ENCODE assay signal across 9 mouse cellular contexts in the genomic region with DNA sequence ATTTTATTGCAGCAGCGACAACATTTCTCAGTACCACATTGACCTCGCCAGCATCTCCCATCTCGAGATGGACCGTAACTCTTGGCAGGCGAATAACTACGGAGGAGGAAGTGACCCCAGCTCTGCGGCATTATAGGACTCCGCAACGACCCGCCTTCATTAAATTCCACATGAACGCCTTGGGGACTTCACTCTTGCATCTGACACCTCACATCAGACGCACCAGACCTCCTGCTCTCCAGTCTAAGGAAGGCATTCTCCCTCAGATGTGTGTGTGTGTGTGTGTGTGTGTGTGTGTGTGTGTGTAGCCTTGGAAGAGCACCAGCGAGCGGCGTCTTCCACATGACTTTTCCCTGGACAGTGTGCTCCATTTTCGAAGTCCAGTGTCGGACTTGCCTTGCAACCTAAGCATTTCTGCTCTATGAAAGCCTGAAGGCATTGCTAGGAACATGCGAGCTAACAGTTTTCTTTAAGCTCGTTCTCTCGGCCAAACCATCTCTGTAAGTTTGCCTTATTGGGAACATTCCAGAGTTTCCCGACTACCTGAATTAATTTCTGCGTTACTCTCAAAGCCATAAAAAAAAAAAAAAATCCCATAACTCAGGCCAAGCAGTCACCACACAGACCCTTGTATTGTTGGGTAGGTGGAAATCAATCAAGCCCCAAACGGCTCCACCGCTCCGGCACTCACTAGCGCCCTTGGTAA. TPM values are rescaled to one million over a fixed set of nuclear protein-coding genes. Genes with fewer than 3 reads are reported as not detected.
DNase-seq lines count a peak whose midpoint lies in the region; ATAC-seq and TF ChIP-seq lines count a peak whose summit lies in the region.
"Had no signal": no experiment of that assay in that cellular context is flagged by ENCODE, and none has a peak within 500 bp of the region (broad histone marks: within the 10 kb centered on the region; RNA-seq: fewer than 3 reads in every experiment).

No protein-coding gene starts in this region.

- H3K4me3 ChIP-seq in heart, embryonic 10.5 days, result peak overlapping the region; percentile 77
- peak overlapping the region; percentile 65 for H3K4me3 ChIP-seq in forebrain, postnatal 0 days (ENCODE audit: low read depth, low read length)
- peak overlapping the region; percentile 67 for H3K4me3 ChIP-seq in neural tube, embryonic 11.5 days (ENCODE audit: low read depth, low read length)

- H3K9ac ChIP-seq in forebrain, postnatal 0 days, result peak overlapping the region; percentile 52
- H3K9ac ChIP-seq in neural tube, embryonic 11.5 days (ENCODE audit: low read length), result peak overlapping the region; percentile 78

- POLR2A ChIA-PET in Patski (lab: Charles Lee), result interaction anchor here (0.7 to 1.6 kb wide), 6 partner anchors 38 to 108 kb away, joined by 3 to 8 read pairs (median 3); no protein-coding TSS in a partner anchor

- intact Hi-C loops in heart, postnatal 14 days (cut with DNase I), result loop anchor here (10.0 kb wide), 1 partner anchor 682 kb away; no protein-coding TSS in a partner anchor
- intact Hi-C loops in gastrocnemius, postnatal 14 days (cut with DNase I; ENCODE audit: low total_unique reads), result no loop called here

- H3K36me3 ChIP-seq in heart, embryonic 10.5 days, result no peaks in the 10 kb centered on the region
- no peaks in the 10 kb centered on the region for H3K36me3 ChIP-seq in forebrain, postnatal 0 days (ENCODE audit: insufficient read depth)
- H3K36me3 ChIP-seq in neural tube, embryonic 11.5 days (ENCODE audit: control insufficient read depth, insufficient read depth, low read length), result no peaks in the 10 kb centered on the region
- H3K36me3 ChIP-seq: G1E had no signal

- peak; percentile 6 for ATAC-seq in Patski
- ATAC-seq in forebrain, postnatal 0 days, result no peak
- peak; percentile 75 for ATAC-seq in neural tube, embryonic 11.5 days (ENCODE audit: insufficient read depth, low FRiP score, low TSS enrichment)
- no peak for ATAC-seq in inflammation-experienced regulatory T-cells, adult 6 months

- peak overlapping the region; percentile 93 for H3K4me2 ChIP-seq in forebrain, postnatal 0 days (ENCODE audit: low read depth)
- peak overlapping the region; percentile 79 for H3K4me2 ChIP-seq in neural tube, embryonic 11.5 days (ENCODE audit: low read depth)

- CTCF ChIA-PET in Patski (lab: Charles Lee), result interaction anchor here (0.8 to 4.9 kb wide), 7 partner anchors 9 to 688 kb away, joined by 3 to 36 read pairs (median 4); no protein-coding TSS in a partner anchor

- H3K4me1 ChIP-seq in heart, embryonic 10.5 days, result peaks cover 12% of the 10 kb centered on the region; the same call in 1 of the 2 replicates
- no peaks in the 10 kb centered on the region for H3K4me1 ChIP-seq in forebrain, postnatal 0 days (ENCODE audit: insufficient read depth)
- peaks cover 6% of the 10 kb centered on the region for H3K4me1 ChIP-seq in neural tube, embryonic 11.5 days (ENCODE audit: control insufficient read depth, insufficient read depth, low read length)

- no peaks in the 10 kb centered on the region for H3K9me3 ChIP-seq in heart, embryonic 10.5 days
- no peaks in the 10 kb centered on the region for H3K9me3 ChIP-seq in forebrain, postnatal 0 days (ENCODE audit: low read length)
- H3K9me3 ChIP-seq in neural tube, embryonic 11.5 days (ENCODE audit: control insufficient read depth, low read length), result no peaks in the 10 kb centered on the region
- H3K9me3 ChIP-seq: G1E had no signal

- DNase-seq in heart, embryonic 10.5 days (ENCODE audit: low spot score), result no peak
- no peak for DNase-seq in heart, postnatal 14 days
- DNase-seq in Patski (ENCODE audit: low read depth, low spot score), result no peak
- DNase-seq in forebrain, postnatal 0 days, result peak; percentile 64
- peak; percentile 48 for DNase-seq in kidney, postnatal 14 days
- peak; percentile 44 for DNase-seq in neural tube, embryonic 11.5 days (ENCODE audit: low spot score)
- no peak for DNase-seq in gastrocnemius, postnatal 14 days

- WGBS in heart, embryonic 10.5 days, result under 1% methylated on average over 26 of the region's 26 CpGs
- WGBS in forebrain, postnatal 0 days, result under 1% methylated on average over 26 of the region's 26 CpGs
- under 1% methylated on average over 26 of the region's 26 CpGs for WGBS in neural tube, embryonic 11.5 days

- no peak for TF ChIP-seq CTCF in Patski (IDR thresholded peaks at IDR 0.05)
- no peak for TF ChIP-seq CTCF in forebrain, postnatal 0 days (IDR thresholded peaks at IDR 0.05; ENCODE audit: low read depth)

- H3K27ac ChIP-seq in heart, embryonic 10.5 days, result peak overlapping the region; percentile 83
- H3K27ac ChIP-seq in forebrain, postnatal 0 days (ENCODE audit: low read depth, low read length), result peak overlapping the region; percentile 80
- peak overlapping the region; percentile 89 for H3K27ac ChIP-seq in neural tube, embryonic 11.5 days (ENCODE audit: low read depth, low read length)

- H3K27me3 ChIP-seq in heart, embryonic 10.5 days (ENCODE audit: insufficient read depth, poor library complexity, severe bottlenecking), result peaks cover 5% of the 10 kb centered on the region; the same call in 1 of the 2 replicates
- no peaks in the 10 kb centered on the region for H3K27me3 ChIP-seq in Patski
- no peaks in the 10 kb centered on the region for H3K27me3 ChIP-seq in forebrain, postnatal 0 days (ENCODE audit: insufficient read depth, low read length)
- H3K27me3 ChIP-seq in neural tube, embryonic 11.5 days (ENCODE audit: control insufficient read depth, insufficient read depth, low read length), result no peaks in the 10 kb centered on the region

- in situ Hi-C loops in Patski (cut with MboI; ENCODE audit: low pct_unique_long_range_greater_than_20kb), result loop anchor here (10.0 kb wide), 1 partner anchor 72 kb away; no protein-coding TSS in a partner anchor

RNA-seq across cellular contexts. Expression of a gene that starts 1.0 kb away (rescaled TPM):
- 3.0 and 5.1 TPM in 2 replicates for polyA plus RNA-seq in heart, embryonic 10.5 days (2016; fragmentation: Nextera tagmentation; extraction: Ambion mirVana)
- under 1 TPM; 0.69 to 1.00 TPM for total RNA-seq in heart, postnatal 14 days (2021)
- 106 TPM for polyA plus RNA-seq in Patski (2021)
- total RNA-seq in forebrain, postnatal 0 days (2014; rRNA removed), result 12.1 and 14.1 TPM in 2 replicates
- 6.1 and 9.8 TPM in 2 replicates for polyA plus RNA-seq in forebrain, postnatal 0 days (2015; fragmentation: Nextera tagmentation; extraction: Ambion mirVana)
- 18.1 and 21.6 TPM in 2 replicates for polyA plus RNA-seq in neural tube, embryonic 11.5 days (2014; fragmentation: Nextera tagmentation; extraction: Ambion mirVana)
- under 1 TPM in 1 of 3 experiments, not detected in 2; 0.04 TPM for polyA plus RNA-seq in inflammation-experienced regulatory T-cells, adult 6 months (2017; shearing (Covaris generic))
- total RNA-seq in gastrocnemius, postnatal 14 days (2021), result 1 to 10 TPM in 1 of 2 experiments, under 1 TPM in 1; 0.78 to 1.3 TPM
- polyA plus RNA-seq: G1E had no signal

Comparison
In these comparisons a context has a peak if more than half of its experiments do, and no peak if none do; other contexts are left out.
1. DNase-seq: peak in forebrain, postnatal 0 days (single experiment), kidney, postnatal 14 days (single experiment) and neural tube, embryonic 11.5 days (single experiment); none in heart, embryonic 10.5 days (single experiment), heart, postnatal 14 days (0 of 2), Patski (single experiment) and gastrocnemius, postnatal 14 days (single experiment).
2. ATAC-seq: peak in Patski (single experiment) and neural tube, embryonic 11.5 days (single experiment); none in forebrain, postnatal 0 days (single experiment) and inflammation-experienced regulatory T-cells, adult 6 months (single experiment).
3. Peak in every context shown above with its lines, with median percentiles within 50 percentile points of each other: H3K27ac ChIP-seq and H3K4me3 ChIP-seq.